Mouse (Mus musculus) liver (tissue): ENCODE measurements around the gene Guk1.

Experiments used
- DNase-seq: peaks from one replicate; pipeline ENCODE4 v3.0.0-alpha.2; 2020; ENCODE audit warnings: mixed read lengths

The Guk1 gene

GRCm38 (mm10) chr11:59163255-59164236 lies 28.5 kb downstream of the Guk1 start, which contains the start of gene Iba57:
TSS of gene Iba57 (minus strand) at chr11:59163739.
- peak; percentile 99 for DNase-seq

GRCm38 (mm10) chr11:59162443-59163254 lies 29.4 kb downstream of the Guk1 start:
- no peak for DNase-seq

GRCm38 (mm10) chr11:59161398-59161797 lies 30.6 kb downstream of the Guk1 start:
- DNase-seq: no peak

- DNase-seq: no peak
Measured at GRCm38 (mm10) chr11:59159558-59159957, 32.5 kb downstream of the Guk1 start.

GRCm38 (mm10) chr11:59159099-59159498 lies 32.9 kb downstream of the Guk1 start:
- DNase-seq: no peak

GRCm38 (mm10) chr11:59155900-59156299 lies 36.1 kb downstream of the Guk1 start:
- DNase-seq: no peak

- DNase-seq: no peak
Measured at GRCm38 (mm10) chr11:59154220-59154619, 37.8 kb downstream of the Guk1 start.

- peak; percentile 40 for DNase-seq
Measured at GRCm38 (mm10) chr11:59151729-59152128, 40.3 kb downstream of the Guk1 start.

GRCm38 (mm10) chr11:59149302-59149701 lies 42.7 kb downstream of the Guk1 start:
- no peak for DNase-seq

- DNase-seq: no peak
Measured at GRCm38 (mm10) chr11:59142962-59143361, 49.0 kb downstream of the Guk1 start.

GRCm38 (mm10) chr11:59141772-59142370 lies 50.1 kb downstream of the Guk1 start:
- DNase-seq: peak; percentile 55

GRCm38 (mm10) chr11:59138537-59139486 lies 53.2 kb downstream of the Guk1 start:
- DNase-seq: no peak

GRCm38 (mm10) chr11:59136994-59137706 lies 54.9 kb downstream of the Guk1 start:
- DNase-seq: no peak

GRCm38 (mm10) chr11:59135904-59136452 lies 56.0 kb downstream of the Guk1 start, which contains the start of gene Obscn:
TSS of gene Obscn (minus strand) at chr11:59136402.
- no peak for DNase-seq

GRCm38 (mm10) chr11:59135051-59135820 lies 56.8 kb downstream of the Guk1 start:
- no peak for DNase-seq

GRCm38 (mm10) chr11:59134373-59134997 lies 57.5 kb downstream of the Guk1 start:
- DNase-seq: no peak
